Mouse (Mus musculus) forebrain, embryonic 16.5 days (tissue): ENCODE results near the gene Higd1c. TPM values are rescaled to one million over a fixed set of nuclear protein-coding genes. Genes with fewer than 3 reads are reported as not detected.

Experiments used
- ATAC-seq: fragments of 200-750 bp; cut with Nextera tagmentation; 2 replicates; pipeline ENCODE4 v1.8.0; 2017; ENCODE audit warnings: mild to moderate bottlenecking, moderate library complexity
- H3K27ac ChIP-seq: fragments of 300-500 bp; sonication (generic); 2 replicates; pipeline ENCODE4 v1.5.1; 2014; ENCODE audit warnings: low read length, control low read depth
- H3K27me3 ChIP-seq: fragments of 300-500 bp; sonication (generic); replicated peaks from 2 replicates; pipeline ENCODE4 v1.6.1; 2014; ENCODE audit warnings: low read length; ENCODE audit not compliant: control insufficient read depth, insufficient read depth
- H3K36me3 ChIP-seq: fragments of 300-500 bp; sonication (generic); 2 replicates; pipeline ENCODE4 v1.6.1; 2014; ENCODE audit not compliant: control insufficient read depth, insufficient read depth
- H3K4me1 ChIP-seq: fragments of 300-500 bp; sonication (generic); replicated peaks from 2 replicates; pipeline ENCODE4 v1.6.1; 2014; ENCODE audit warnings: low read length; ENCODE audit not compliant: control insufficient read depth, insufficient read depth
- H3K4me2 ChIP-seq: fragments of 300-500 bp; sonication (generic); 2 replicates; pipeline ENCODE4 v1.6.1; 2014; ENCODE audit warnings: mild to moderate bottlenecking, low read length, control low read depth
- H3K4me3 ChIP-seq: fragments of 300-500 bp; sonication (generic); replicated peaks from 2 replicates; pipeline ENCODE4 v1.5.1; 2014; ENCODE audit warnings: mild to moderate bottlenecking, low read length, control low read depth
- H3K9ac ChIP-seq: fragments of 300-500 bp; sonication (generic); replicated peaks from 2 replicates; pipeline ENCODE4 v1.6.1; 2014; ENCODE audit warnings: low read depth, low read length, control low read depth
- H3K9me3 ChIP-seq: fragments of 300-500 bp; sonication (generic); 2 replicates; pipeline ENCODE4 v1.6.1; 2016; ENCODE audit warnings: low read length; ENCODE audit not compliant: control insufficient read depth
- WGBS: fragments of 180-500 bp; shearing (Covaris S2); extraction: QIAGEN DNeasy Blood & Tissue Kit; methylation state at CpG from one replicate; pipeline ENCODE4 v1.1.7; 2014; 5-methylcytosine and 5-hydroxymethylcytosine counted together
- polyA plus RNA-seq: library from polyadenylated mRNA; unstranded; fragments of >200 nt; fragmentation: Nextera tagmentation; extraction: Ambion mirVana; gene quantifications from 2 replicates; pipeline ENCODE4 v1.2.1, GENCODE M21; 2015

Higd1c gene
- polyA plus RNA-seq, 1 experiment from 2014 or later: not detected

GRCm38 (mm10) chr15:100422899-100423860, 58.8 kb downstream of the Higd1c start:
- under 1% methylated on average over 65 of the region's 65 CpGs for WGBS
- peak; percentile 99 for ATAC-seq
- Histone ChIP-seq H3K27ac (no peak overlapping the region), H3K9ac (peak overlapping the region; percentile 85), H3K4me1 (peaks cover 27% of the 10 kb centered on the region), H3K36me3 (no peaks in the 10 kb centered on the region), H3K9me3 (no peaks in the 10 kb centered on the region), H3K4me3 (peak overlapping the region; percentile 88), H3K27me3 (peaks cover 27% of the 10 kb centered on the region), H3K4me2 (peak overlapping the region; percentile 74)

GRCm38 (mm10) chr15:100423916-100424315, 59.6 kb downstream of the Higd1c start:
- no peak for ATAC-seq
- WGBS: 2% methylated on average over 14 of the region's 14 CpGs
- H3K9ac ChIP-seq: no peak overlapping the region
- H3K27ac ChIP-seq: no peak overlapping the region
- H3K4me3 ChIP-seq: peak overlapping the region; percentile 88
- peaks cover 27% of the 10 kb centered on the region for H3K4me1 ChIP-seq
- H3K27me3 ChIP-seq: peaks cover 27% of the 10 kb centered on the region
- H3K4me2 ChIP-seq: peak overlapping the region; percentile 74
- no peaks in the 10 kb centered on the region for H3K36me3 ChIP-seq
- H3K9me3 ChIP-seq: no peaks in the 10 kb centered on the region

GRCm38 (mm10) chr15:100424396-100425122, 60.2 kb downstream of the Higd1c start, which contains the start of gene Slc11a2:
Gene Slc11a2 (minus strand): TSS chr15:100425072.
- WGBS: 22% methylated on average over 17 of the region's 17 CpGs
- Histone ChIP-seq H3K4me3 (peak within 1 kb of the TSS; percentile 88), H3K4me1 (peaks cover 27% of the 10 kb centered on the region), H3K9me3 (no peaks in the 10 kb centered on the region), H3K27ac (no peak within 1 kb of the TSS), H3K27me3 (peaks cover 27% of the 10 kb centered on the region), H3K9ac (no peak within 1 kb of the TSS), H3K36me3 (no peaks in the 10 kb centered on the region), H3K4me2 (peak within 1 kb of the TSS; percentile 74)
- no peak for ATAC-seq

- H3K27ac ChIP-seq: no peak overlapping the region
- no peak for ATAC-seq
- 86% methylated on average over 13 of the region's 13 CpGs for WGBS
- no peak overlapping the region for H3K4me2 ChIP-seq
- no peaks in the 10 kb centered on the region for H3K9me3 ChIP-seq
- H3K9ac ChIP-seq: no peak overlapping the region
- H3K36me3 ChIP-seq: no peaks in the 10 kb centered on the region
- H3K4me1 ChIP-seq: peaks cover 7% of the 10 kb centered on the region; the same call in 1 of the 2 replicates
- peaks cover 26% of the 10 kb centered on the region for H3K27me3 ChIP-seq
- no peak overlapping the region for H3K4me3 ChIP-seq
Observed at GRCm38 (mm10) chr15:100428296-100428905, 64.1 kb downstream of the Higd1c start.

- WGBS: 67% methylated on average over 11 of the region's 11 CpGs
- Histone ChIP-seq H3K9me3 (no peaks in the 10 kb centered on the region), H3K27ac (no peak overlapping the region), H3K4me1 (no peaks in the 10 kb centered on the region), H3K36me3 (no peaks in the 10 kb centered on the region), H3K4me2 (no peak overlapping the region), H3K9ac (no peak overlapping the region), H3K4me3 (no peak overlapping the region), H3K27me3 (peaks cover 11% of the 10 kb centered on the region)
- 0 out of 2 replicates have a peak, but pooled peaks have one; percentile 20 for ATAC-seq
Observed at GRCm38 (mm10) chr15:100429959-100430565, 65.7 kb downstream of the Higd1c start.

GRCm38 (mm10) chr15:100433234-100433633, 68.9 kb downstream of the Higd1c start:
- H3K4me3 ChIP-seq: no peak overlapping the region
- no peaks in the 10 kb centered on the region for H3K4me1 ChIP-seq
- no peaks in the 10 kb centered on the region for H3K36me3 ChIP-seq
- no peak for ATAC-seq
- H3K9me3 ChIP-seq: no peaks in the 10 kb centered on the region
- 72% methylated on average over 4 of the region's 4 CpGs for WGBS
- H3K27ac ChIP-seq: no peak overlapping the region
- H3K4me2 ChIP-seq: no peak overlapping the region
- no peak overlapping the region for H3K9ac ChIP-seq
- H3K27me3 ChIP-seq: no peaks in the 10 kb centered on the region

Other genes starting within 250 kb of the Higd1c start
- gene Atf1, start 136.7 kb upstream of the Higd1c start, polyA plus RNA-seq: 18.9 and 21.4 TPM in 2 replicates
- gene Tmprss12, start 83.7 kb upstream of the Higd1c start, polyA plus RNA-seq: not detected in 2 replicates
- 3.1 and 3.8 TPM in 2 replicates for gene Mettl7a1, start 60.4 kb upstream of the Higd1c start, polyA plus RNA-seq
- gene Mettl7a3, start 29.6 kb upstream of the Higd1c start, polyA plus RNA-seq: not detected in 2 replicates
- gene Methig1, start 11.4 kb upstream of the Higd1c start, polyA plus RNA-seq: not detected in 2 replicates
- gene Mettl7a2, start 11.3 kb upstream of the Higd1c start, polyA plus RNA-seq: not detected in 2 replicates
- 0.09 TPM in 2 replicates for gene Gm5475, start 57.6 kb downstream of the Higd1c start, polyA plus RNA-seq
- gene Slc11a2, start 60.5 kb downstream of the Higd1c start, polyA plus RNA-seq: 20.3 and 28.2 TPM in 2 replicates
- gene Letmd1, start 104.5 kb downstream of the Higd1c start, polyA plus RNA-seq: 52.4 and 58.7 TPM in 2 replicates
- gene Csrnp2, start 130.9 kb downstream of the Higd1c start, polyA plus RNA-seq: 56.3 and 56.9 TPM in 2 replicates
- 30.7 and 35.1 TPM in 2 replicates for gene Tfcp2, start 187.5 kb downstream of the Higd1c start, polyA plus RNA-seq
- gene Pou6f1, start 235.4 kb downstream of the Higd1c start, polyA plus RNA-seq: 52.7 and 53.2 TPM in 2 replicates